Mouse (Mus musculus): ENCODE measurements around the gene Zfp973. TPM values are rescaled to one million over a fixed set of nuclear protein-coding genes. Genes with fewer than 3 reads are reported as not detected.
A peak's percentile ranks its signal among the peaks of the same experiment; 100 is the strongest.
"Not testable (repeated sequence)": the region's sequence is repeated elsewhere in the genome, so short reads cannot be mapped to it uniquely, and the experiment has no call there.

Zfp973 gene
- 10 to 100 TPM; 13.0 to 15.0 TPM for total RNA-seq (2021)
- long read RNA-seq, partial matches to known transcripts, result 0 of 5 reads
- long read RNA-seq, other reads (novel, unspliced or antisense), result 3 of 5 reads

DNA sequence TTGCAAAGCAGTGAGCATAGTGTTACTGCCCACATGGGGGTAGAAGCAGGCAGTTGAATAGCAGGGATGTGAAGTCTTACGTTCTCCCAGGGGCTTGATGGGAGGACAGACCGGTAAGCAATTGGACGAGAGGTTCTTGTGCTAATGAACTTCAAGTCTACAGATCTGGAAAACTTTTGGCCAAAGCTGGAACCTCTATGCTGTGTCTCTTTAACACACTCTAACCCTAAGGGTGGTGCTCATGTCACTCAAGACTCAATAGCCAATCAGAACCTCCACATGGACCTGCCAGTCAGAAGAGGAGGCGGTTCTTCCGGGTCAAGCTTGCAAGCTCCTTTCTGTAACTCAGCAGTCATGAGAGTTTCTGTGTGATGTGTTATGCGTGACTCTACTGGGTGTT, at the start of gene Zfp973:
Gene Zfp973, plus strand, starts transcription at position 301 of the 400 bp plus-strand sequence.
- not testable (repeated sequence) for DNase-seq (ENCODE audit: low spot score in 2 of 2)

DNA sequence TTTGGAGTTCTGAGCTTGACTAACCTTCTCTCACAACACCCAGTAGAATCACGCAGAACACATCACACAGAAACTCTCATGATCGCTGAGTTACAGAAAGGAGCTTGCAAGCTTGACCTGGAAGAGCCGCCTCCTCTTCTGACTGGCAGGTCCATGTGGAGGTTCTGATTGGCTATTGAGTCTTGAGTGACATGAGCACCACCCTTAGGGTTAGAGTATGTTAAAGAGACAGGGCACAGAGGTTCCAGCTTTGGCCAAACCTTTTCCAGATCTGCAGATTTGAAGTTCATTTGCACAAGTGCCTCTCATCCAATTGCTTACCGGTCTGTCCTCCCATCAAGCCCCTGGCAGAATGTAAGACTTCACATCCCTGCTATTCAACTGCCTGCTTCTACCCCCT, 34.1 kb upstream of the Zfp973 start, which contains the start of gene Gm14308:
Gene Gm14308, minus strand, starts transcription at position 101 of the 400 bp plus-strand sequence.
- DNase-seq (ENCODE audit: low spot score in 2 of 2), result not testable (repeated sequence)

DNA sequence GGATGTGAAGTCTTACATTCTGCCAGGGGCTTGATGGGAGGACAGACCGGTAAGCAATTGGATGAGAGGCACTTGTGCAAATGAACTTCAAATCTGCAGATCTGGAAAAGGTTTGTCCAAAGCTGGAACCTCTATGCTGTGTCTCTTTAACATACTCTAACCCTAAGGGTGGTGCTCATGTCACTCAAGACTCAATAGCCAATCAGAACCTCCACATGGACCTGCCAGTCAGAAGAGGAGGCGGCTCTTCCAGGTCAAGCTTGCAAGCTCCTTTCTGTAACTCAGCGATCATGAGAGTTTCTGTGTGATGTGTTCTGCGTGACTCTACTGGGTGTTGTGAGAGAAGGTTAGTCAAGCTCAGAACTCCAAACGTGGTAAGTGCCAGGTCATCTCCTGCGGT, 37.7 kb downstream of the Zfp973 start, which contains the start of gene Gm14305:
Gene Gm14305, plus strand, starts transcription at position 278 of the 400 bp plus-strand sequence.
- DNase-seq (ENCODE audit: low spot score in 2 of 2), result peak; percentile 17 to 42

Other genes with a start within 250 kb of the Zfp973 start
- 10 to 100 TPM; 25.3 to 25.7 TPM for gene Gm14435, start 246.9 kb upstream of the Zfp973 start, total RNA-seq (2021)
- not detected for gene Gm14434, start 183.7 kb upstream of the Zfp973 start, total RNA-seq (2021)
- gene Zfp967, start 149.5 kb upstream of the Zfp973 start, total RNA-seq (2021), result not detected
- gene Gm14308, start 34.2 kb upstream of the Zfp973 start, total RNA-seq (2021), result 10 to 100 TPM in 1 of 2 experiments, 1 to 10 TPM in 1; 6.9 to 14.5 TPM
- gene Gm14305, start 37.8 kb downstream of the Zfp973 start, total RNA-seq (2021), result 10 to 100 TPM; 29.3 to 29.9 TPM
- gene Gm14295, start 128.1 kb downstream of the Zfp973 start, total RNA-seq (2021), result 10 to 100 TPM; 22.0 to 24.0 TPM
- not detected for gene Gm14408, start 160.6 kb downstream of the Zfp973 start, total RNA-seq (2021)

Data from layer of hippocampus, adult 18-20 months (tissue).